Mouse (Mus musculus): ENCODE measurements around the gene Auts2. TPM values are rescaled to one million over a fixed set of nuclear protein-coding genes. Genes with fewer than 3 reads are reported as not detected.

The Auts2 gene
- polyA plus RNA-seq, 1 experiment from 2014 or later: 76.2 TPM

- Histone ChIP-seq H3K4me2 (peak overlapping the region; percentile 10; the same call in 1 of the 2 replicates), H3K4me1 (replicated peaks) (peaks cover 47% of the 10 kb centered on the region), H3K36me3 (no peaks in the 10 kb centered on the region), H3K9me3 (no peaks in the 10 kb centered on the region), H3K27ac (replicated peaks) (peak overlapping the region; percentile 77), H3K4me3 (no peak overlapping the region), H3K27me3 (no peaks in the 10 kb centered on the region), H3K9ac (no peak overlapping the region)
- WGBS: 25% methylated on average over 13 of the region's 13 CpGs
- peak; percentile 43; the same call in 1 of the 2 replicates for ATAC-seq (ENCODE audit: low FRiP score, low read depth)
These were observed 825.1 kb downstream of the Auts2 start for GRCm38 (mm10) chr5:131718013-131718412.

GRCm38 (mm10) chr5:131717359-131717965 lies 825.7 kb downstream of the Auts2 start:
- Histone ChIP-seq H3K9ac (no peak overlapping the region), H3K27ac (replicated peaks) (peak overlapping the region; percentile 77), H3K4me2 (peak overlapping the region; percentile 10), H3K27me3 (no peaks in the 10 kb centered on the region), H3K4me1 (replicated peaks) (peaks cover 42% of the 10 kb centered on the region), H3K4me3 (no peak overlapping the region), H3K9me3 (no peaks in the 10 kb centered on the region), H3K36me3 (no peaks in the 10 kb centered on the region)
- peak; percentile 83 for ATAC-seq (ENCODE audit: low FRiP score, low read depth)
- WGBS: 29% methylated on average over 19 of the region's 19 CpGs

- WGBS: 88% methylated on average over 5 of the region's 5 CpGs
- Histone ChIP-seq H3K4me2 (no peak overlapping the region), H3K36me3 (no peaks in the 10 kb centered on the region), H3K27me3 (no peaks in the 10 kb centered on the region), H3K4me1 (replicated peaks) (peaks cover 29% of the 10 kb centered on the region), H3K9ac (no peak overlapping the region), H3K27ac (replicated peaks) (no peak overlapping the region), H3K4me3 (no peak overlapping the region), H3K9me3 (no peaks in the 10 kb centered on the region)
- no peak for ATAC-seq (ENCODE audit: low FRiP score, low read depth)
These were observed 828.2 kb downstream of the Auts2 start for GRCm38 (mm10) chr5:131714979-131715378.

- H3K36me3 ChIP-seq: no peaks in the 10 kb centered on the region
- no peak overlapping the region for H3K4me2 ChIP-seq
- H3K9ac ChIP-seq: no peak overlapping the region
- H3K4me1 ChIP-seq (replicated peaks): peaks cover 14% of the 10 kb centered on the region
- no peak for ATAC-seq (ENCODE audit: low FRiP score, low read depth)
- H3K9me3 ChIP-seq: no peaks in the 10 kb centered on the region
- H3K27me3 ChIP-seq: no peaks in the 10 kb centered on the region
- 84% methylated on average over 2 of the region's 2 CpGs for WGBS
- no peak overlapping the region for H3K4me3 ChIP-seq
- no peak overlapping the region for H3K27ac ChIP-seq (replicated peaks)
These were observed 830.7 kb downstream of the Auts2 start for GRCm38 (mm10) chr5:131712441-131712840.

- WGBS: 52% methylated on average over 5 of the region's 5 CpGs
- Histone ChIP-seq H3K4me1 (replicated peaks) (peaks cover 9% of the 10 kb centered on the region), H3K9me3 (no peaks in the 10 kb centered on the region), H3K9ac (no peak overlapping the region), H3K4me2 (no peak overlapping the region), H3K27me3 (no peaks in the 10 kb centered on the region), H3K4me3 (no peak overlapping the region), H3K36me3 (no peaks in the 10 kb centered on the region), H3K27ac (replicated peaks) (no peak overlapping the region)
- ATAC-seq (ENCODE audit: low FRiP score, low read depth): no peak
These were observed 831.5 kb downstream of the Auts2 start for GRCm38 (mm10) chr5:131711474-131712129.

- Histone ChIP-seq H3K9me3 (no peaks in the 10 kb centered on the region), H3K4me3 (no peak overlapping the region), H3K36me3 (no peaks in the 10 kb centered on the region), H3K27me3 (no peaks in the 10 kb centered on the region), H3K4me2 (no peak overlapping the region), H3K4me1 (replicated peaks) (peaks cover 7% of the 10 kb centered on the region; the same call in 1 of the 2 replicates), H3K27ac (replicated peaks) (no peak overlapping the region), H3K9ac (no peak overlapping the region)
- 68% methylated on average over 8 of the region's 8 CpGs for WGBS
- no peak for ATAC-seq (ENCODE audit: low FRiP score, low read depth)
These were observed 832.2 kb downstream of the Auts2 start for GRCm38 (mm10) chr5:131710735-131711473.

- Histone ChIP-seq H3K4me2 (no peak overlapping the region), H3K9ac (no peak overlapping the region), H3K4me3 (no peak overlapping the region), H3K27me3 (no peaks in the 10 kb centered on the region), H3K9me3 (no peaks in the 10 kb centered on the region), H3K4me1 (replicated peaks) (peaks cover 7% of the 10 kb centered on the region; the same call in 1 of the 2 replicates), H3K36me3 (no peaks in the 10 kb centered on the region), H3K27ac (replicated peaks) (no peak overlapping the region)
- no peak for ATAC-seq (ENCODE audit: low FRiP score, low read depth)
- 61% methylated on average over 7 of the region's 7 CpGs for WGBS
These were observed 835.7 kb downstream of the Auts2 start for GRCm38 (mm10) chr5:131707471-131707870.

- Histone ChIP-seq H3K4me1 (replicated peaks) (peaks cover 10% of the 10 kb centered on the region; the same call in 1 of the 2 replicates), H3K9me3 (no peaks in the 10 kb centered on the region), H3K27ac (replicated peaks) (no peak overlapping the region), H3K4me2 (no peak overlapping the region), H3K9ac (no peak overlapping the region), H3K36me3 (no peaks in the 10 kb centered on the region), H3K4me3 (no peak overlapping the region), H3K27me3 (no peaks in the 10 kb centered on the region)
- WGBS: 53% methylated on average over 6 of the region's 6 CpGs
- no peak for ATAC-seq (ENCODE audit: low FRiP score, low read depth)
These were observed 839.4 kb downstream of the Auts2 start for GRCm38 (mm10) chr5:131703729-131704128.

- Histone ChIP-seq H3K4me3 (no peak overlapping the region), H3K9ac (no peak overlapping the region), H3K27ac (replicated peaks) (no peak overlapping the region), H3K27me3 (no peaks in the 10 kb centered on the region), H3K9me3 (no peaks in the 10 kb centered on the region), H3K4me1 (replicated peaks) (peaks cover 10% of the 10 kb centered on the region; the same call in 1 of the 2 replicates), H3K36me3 (no peaks in the 10 kb centered on the region), H3K4me2 (no peak overlapping the region)
- 81% methylated on average over 6 of the region's 6 CpGs for WGBS
- ATAC-seq (ENCODE audit: low FRiP score, low read depth): no peak
These were observed 840.2 kb downstream of the Auts2 start for GRCm38 (mm10) chr5:131702840-131703392.

GRCm38 (mm10) chr5:131698900-131699299 lies 844.2 kb downstream of the Auts2 start:
- Histone ChIP-seq H3K4me1 (replicated peaks) (0 out of 2 replicates have a peak, but pooled peaks cover 8% of the 10 kb centered on the region), H3K9me3 (no peaks in the 10 kb centered on the region), H3K27me3 (no peaks in the 10 kb centered on the region), H3K27ac (replicated peaks) (no peak overlapping the region), H3K9ac (no peak overlapping the region), H3K4me2 (no peak overlapping the region), H3K36me3 (no peaks in the 10 kb centered on the region), H3K4me3 (no peak overlapping the region)
- ATAC-seq (ENCODE audit: low FRiP score, low read depth): no peak
- WGBS: 96% methylated on average over 7 of the region's 7 CpGs

GRCm38 (mm10) chr5:131690781-131691180 lies 852.4 kb downstream of the Auts2 start:
- no peak overlapping the region for H3K4me3 ChIP-seq
- no peak for ATAC-seq (ENCODE audit: low FRiP score, low read depth)
- WGBS: 86% methylated on average over 1 of the region's 1 CpGs
- 0 out of 2 replicates have a peak, but pooled peaks cover 9% of the 10 kb centered on the region for H3K4me1 ChIP-seq (replicated peaks)
- no peak overlapping the region for H3K4me2 ChIP-seq
- no peak overlapping the region for H3K9ac ChIP-seq
- no peaks in the 10 kb centered on the region for H3K9me3 ChIP-seq
- H3K27ac ChIP-seq (replicated peaks): no peak overlapping the region
- H3K27me3 ChIP-seq: no peaks in the 10 kb centered on the region
- no peaks in the 10 kb centered on the region for H3K36me3 ChIP-seq
